Mouse (Mus musculus): ENCODE measurements at regions not wholly inside any gene's neighbourhood (a gene's known extent, or its start where the extent isn't known, plus 50 kb on each side); places are given as distances from the start of the nearest gene placed in this dataset.

- peak; percentile 65 for DNase-seq (ENCODE audit: extremely low read depth)
- in situ Hi-C loops (cut with MboI; ENCODE audit: low pct_ligation_motif_present, low pct_unique_long_range_greater_than_20kb, low sequenced_read_pairs), result no loop called here
- dilution Hi-C loops (cut with MboI; ENCODE audit: extremely low pct_ligation_motif_present, extremely low pct_unique_long_range_greater_than_20kb, low sequenced_read_pairs), result no loop called here
- H3K4me2 ChIP-seq (ENCODE audit: insufficient read depth, low read depth, poor library complexity, severe bottlenecking), result peak overlapping the region; percentile 63
- peaks cover 6% of the 10 kb centered on the region for H3K27me3 ChIP-seq (replicated peaks)
- no peaks in the 10 kb centered on the region for H3K79me2 ChIP-seq (replicated peaks; ENCODE audit: control insufficient read depth, extremely low read depth, insufficient read depth, poor library complexity, severe bottlenecking)
- H3K9me3 ChIP-seq (replicated peaks; ENCODE audit: low read length), result peaks cover 5% of the 10 kb centered on the region
- H3K4me1 ChIP-seq (ENCODE audit: control insufficient read depth in 1 of 2, insufficient read depth in 2 of 2), result peaks cover 33 to 60% of the 10 kb centered on the region in 2 experiments
- H3K27ac ChIP-seq (ENCODE audit: insufficient read depth, low read depth), result no peak overlapping the region
- no peaks in the 10 kb centered on the region for H3K36me3 ChIP-seq (replicated peaks in 1 of 2; ENCODE audit: control insufficient read depth in 1 of 2, insufficient read depth in 1 of 2, low read length in 1 of 2)
- H3K9ac ChIP-seq (ENCODE audit: insufficient read depth, low read depth), result no peak overlapping the region
- TF ChIP-seq UBTF (IDR thresholded peaks at IDR 0.05; ENCODE audit: low read depth, low read length), result no peak
- no peak for TF ChIP-seq NELFE (IDR thresholded peaks at IDR 0.05; ENCODE audit: low read depth, low read length)
- no peak for TF ChIP-seq JUND (conservative IDR thresholded peaks at IDR 0.05; ENCODE audit: low read depth, low read length)
- 0 out of 2 replicates have a peak, but pooled peaks have one; percentile 14 for TF ChIP-seq POLR2A (IDR thresholded peaks at IDR 0.05; ENCODE audit: low read depth, low read length)
- TF ChIP-seq CHD2 (IDR thresholded peaks at IDR 0.05; ENCODE audit: low read length), result 0 out of 2 replicates have a peak, but pooled peaks have one; percentile 18
- peak; percentile 46; the same call in 1 of the 2 replicates for TF ChIP-seq MAZ (IDR thresholded peaks at IDR 0.05; ENCODE audit: low read depth, low read length)
- TF ChIP-seq USF2 (conservative IDR thresholded peaks at IDR 0.05; ENCODE audit: low read depth, low read length), result no peak
- TF ChIP-seq BHLHE40 (IDR thresholded peaks at IDR 0.05; ENCODE audit: low read depth, low read length), result no peak
- TF ChIP-seq EP300 (IDR thresholded peaks at IDR 0.05; ENCODE audit: low read length), result peak; percentile 24; the same call in 1 of the 2 replicates
- TF ChIP-seq GABPA (IDR thresholded peaks at IDR 0.05; ENCODE audit: insufficient replicate concordance, low read depth, low read length), result no peak
- TF ChIP-seq HCFC1 (IDR thresholded peaks at IDR 0.05; ENCODE audit: low read depth, low read length), result 0 out of 2 replicates have a peak, but pooled peaks have one; percentile 13
- 0 out of 2 replicates have a peak, but pooled peaks have one; percentile 36 for TF ChIP-seq TCF12 (IDR thresholded peaks at IDR 0.05; ENCODE audit: low read depth, low read length)
- H3K4me3 ChIP-seq (replicated peaks in 1 of 3; ENCODE audit: low read depth in 2 of 3, low read length in 2 of 3, poor library complexity in 1 of 3), result peak overlapping the region in 1 of 3 experiments; percentile 35
Observed at GRCm38 (mm10) chr4:131413380-131413779, 424.7 kb downstream of the Ptpru start.

GRCm38 (mm10) chr4:131415453-131415852 is 422.6 kb downstream of the Ptpru start:
- TF ChIP-seq JUN (IDR thresholded peaks at IDR 0.05; ENCODE audit: insufficient read depth, low read depth, low read length) (no peak), ELF1 (IDR thresholded peaks at IDR 0.05; ENCODE audit: low read depth, low read length) (no peak), NRF1 (IDR thresholded peaks at IDR 0.05; ENCODE audit: low read depth, low read length) (no peak), ZNF384 (IDR thresholded peaks at IDR 0.05; ENCODE audit: low read depth, low read length) (no peak), GABPA (IDR thresholded peaks at IDR 0.05; ENCODE audit: insufficient replicate concordance, low read depth, low read length) (no peak), POLR2A (IDR thresholded peaks at IDR 0.05; ENCODE audit: low read depth, low read length) (no peak), KAT2A (IDR thresholded peaks at IDR 0.05; ENCODE audit: insufficient replicate concordance, low read length) (no peak), BHLHE40 (IDR thresholded peaks at IDR 0.05; ENCODE audit: low read depth, low read length) (no peak), TCF12 (IDR thresholded peaks at IDR 0.05; ENCODE audit: low read depth, low read length) (no peak)
- Histone ChIP-seq H3K9me3 (replicated peaks; ENCODE audit: low read length) (peaks cover 8% of the 10 kb centered on the region), H3K4me3 (replicated peaks in 1 of 3; ENCODE audit: low read depth in 2 of 3, low read length in 2 of 3, poor library complexity in 1 of 3) (no peak overlapping the region), H3K4me2 (ENCODE audit: insufficient read depth, low read depth, poor library complexity, severe bottlenecking) (no peak overlapping the region), H3K36me3 (replicated peaks in 1 of 2; ENCODE audit: control insufficient read depth in 1 of 2, insufficient read depth in 1 of 2, low read length in 1 of 2) (no peaks in the 10 kb centered on the region), H3K27ac (ENCODE audit: insufficient read depth, low read depth) (no peak overlapping the region), H3K79me2 (replicated peaks; ENCODE audit: control insufficient read depth, extremely low read depth, insufficient read depth, poor library complexity, severe bottlenecking) (no peaks in the 10 kb centered on the region), H3K27me3 (replicated peaks) (peaks cover 6% of the 10 kb centered on the region), H3K9ac (ENCODE audit: insufficient read depth, low read depth) (no peak overlapping the region), H3K4me1 (ENCODE audit: control insufficient read depth in 1 of 2, insufficient read depth in 2 of 2) (peaks cover 24 to 44% of the 10 kb centered on the region in 2 experiments)
- in situ Hi-C loops (cut with MboI; ENCODE audit: low pct_ligation_motif_present, low pct_unique_long_range_greater_than_20kb, low sequenced_read_pairs) (no loop called here), dilution Hi-C loops (cut with MboI; ENCODE audit: extremely low pct_ligation_motif_present, extremely low pct_unique_long_range_greater_than_20kb, low sequenced_read_pairs) (no loop called here)
- no peak for DNase-seq (ENCODE audit: extremely low read depth)

Data from CH12.LX (cell line).